Mouse (Mus musculus): ENCODE measurements around the gene Scaf4. TPM values are rescaled to one million over a fixed set of nuclear protein-coding genes. Genes with fewer than 3 reads are reported as not detected.
A peak's percentile ranks its signal among the peaks of the same experiment; 100 is the strongest.

Scaf4 gene
- polyA plus RNA-seq, 1 experiment, result 16.2 TPM

DNA sequence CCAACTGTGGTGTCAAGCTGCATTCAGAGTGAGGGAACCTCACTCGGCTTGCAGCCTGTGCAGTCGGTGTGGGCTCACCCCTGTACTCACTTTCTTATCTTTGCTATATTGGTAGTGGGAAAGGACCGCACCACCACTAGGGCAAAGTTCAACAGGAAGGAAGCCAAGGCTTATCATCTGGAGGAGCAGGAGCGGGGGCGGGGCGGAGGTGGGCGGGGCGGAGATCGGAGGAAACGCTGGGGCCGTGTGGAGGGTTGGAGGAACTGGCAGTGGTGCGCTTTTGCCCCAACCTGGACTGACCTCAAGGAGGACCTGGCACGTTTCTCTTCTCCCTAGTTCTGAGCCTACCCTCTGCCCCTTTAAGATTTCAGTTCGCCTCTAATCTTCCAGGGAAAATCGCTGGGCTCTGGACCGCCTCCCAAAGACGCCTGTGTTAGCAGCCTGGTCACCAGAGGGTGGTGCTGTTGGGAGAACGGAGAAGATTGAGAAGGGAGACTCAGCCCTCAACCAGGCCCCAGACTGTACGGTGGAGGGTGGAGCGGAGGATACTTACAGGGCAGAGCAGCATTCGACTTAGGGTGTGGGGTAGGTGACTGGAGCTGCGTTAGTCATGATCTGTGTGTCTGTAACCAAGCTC lies 86.8 kb downstream of the Scaf4 start:
- TF ChIP-seq CTCF (IDR thresholded peaks at IDR 0.05; ENCODE audit: control insufficient read depth, insufficient read depth, insufficient read length) (peak; percentile 32), MYOG (IDR thresholded peaks at IDR 0.05; ENCODE audit: control insufficient read depth, extremely low read depth, insufficient read length) (no peak), USF1 (IDR thresholded peaks at IDR 0.05; ENCODE audit: low read depth) (no peak)
- no peak overlapping the region for H3K4me3 ChIP-seq (ENCODE audit: insufficient read depth, poor library complexity, severe bottlenecking)
- H3K36me3 ChIP-seq (ENCODE audit: control insufficient read depth, insufficient read depth), result no peaks in the 10 kb centered on the region
- no peaks in the 10 kb centered on the region for H3K79me3 ChIP-seq (ENCODE audit: low read depth)
- H3ac ChIP-seq (ENCODE audit: control insufficient read depth, insufficient read length, low read depth), result no peak overlapping the region
- H3K27me3 ChIP-seq (ENCODE audit: control insufficient read depth, insufficient read depth, insufficient read length), result no peaks in the 10 kb centered on the region
- H3K79me2 ChIP-seq (ENCODE audit: control insufficient read depth, insufficient read depth), result no peaks in the 10 kb centered on the region

DNA sequence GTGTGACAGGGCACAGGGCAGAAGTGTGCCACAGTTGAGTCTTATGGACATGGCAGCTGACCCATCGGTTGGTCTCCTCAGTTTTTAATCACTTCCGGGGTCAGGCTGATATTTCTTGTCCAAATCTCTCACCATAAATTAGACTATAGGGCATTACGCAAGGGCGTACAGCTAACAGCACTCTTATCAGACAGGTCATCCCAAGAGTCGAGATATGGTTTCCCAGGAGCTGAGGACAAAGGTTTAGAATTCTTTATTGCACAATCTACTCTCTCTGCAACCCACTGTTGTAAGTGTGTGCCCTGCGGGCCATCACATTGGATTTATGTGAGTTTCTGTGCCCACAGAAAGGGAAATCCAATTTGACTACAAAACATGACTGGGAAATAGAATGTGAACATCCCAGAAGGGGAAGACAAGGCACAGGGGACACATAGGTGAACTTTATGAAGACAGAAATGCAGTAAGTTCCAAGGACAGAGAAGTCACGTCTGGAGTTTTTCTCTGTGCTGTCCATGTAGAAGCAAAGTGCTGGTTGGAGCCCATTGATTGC lies 87.5 kb downstream of the Scaf4 start:
- H3K79me3 ChIP-seq (ENCODE audit: low read depth), result no peaks in the 10 kb centered on the region
- no peak overlapping the region for H3K4me3 ChIP-seq (ENCODE audit: insufficient read depth, poor library complexity, severe bottlenecking)
- no peak overlapping the region for H3ac ChIP-seq (ENCODE audit: control insufficient read depth, insufficient read length, low read depth)
- H3K27me3 ChIP-seq (ENCODE audit: control insufficient read depth, insufficient read depth, insufficient read length), result no peaks in the 10 kb centered on the region
- no peaks in the 10 kb centered on the region for H3K36me3 ChIP-seq (ENCODE audit: control insufficient read depth, insufficient read depth)
- no peak for TF ChIP-seq MAX (IDR thresholded peaks at IDR 0.05)
- no peak for TF ChIP-seq MYOD1 (IDR thresholded peaks at IDR 0.05; ENCODE audit: control insufficient read depth, insufficient read length, low read depth)
- TF ChIP-seq USF1 (IDR thresholded peaks at IDR 0.05; ENCODE audit: low read depth), result no peak
- no peak for TF ChIP-seq MYOG (IDR thresholded peaks at IDR 0.05; ENCODE audit: control insufficient read depth, extremely low read depth, insufficient read length)
- TF ChIP-seq FOSL1 (IDR thresholded peaks at IDR 0.05; ENCODE audit: insufficient read depth, low read length, poor library complexity, severe bottlenecking), result no peak
- TF ChIP-seq CEBPB (IDR thresholded peaks at IDR 0.05; ENCODE audit: low read depth), result peak; percentile 16
- no peak for TF ChIP-seq CTCF (IDR thresholded peaks at IDR 0.05; ENCODE audit: control insufficient read depth, insufficient read depth, insufficient read length)
- no peaks in the 10 kb centered on the region for H3K79me2 ChIP-seq (ENCODE audit: control insufficient read depth, insufficient read depth)

DNA sequence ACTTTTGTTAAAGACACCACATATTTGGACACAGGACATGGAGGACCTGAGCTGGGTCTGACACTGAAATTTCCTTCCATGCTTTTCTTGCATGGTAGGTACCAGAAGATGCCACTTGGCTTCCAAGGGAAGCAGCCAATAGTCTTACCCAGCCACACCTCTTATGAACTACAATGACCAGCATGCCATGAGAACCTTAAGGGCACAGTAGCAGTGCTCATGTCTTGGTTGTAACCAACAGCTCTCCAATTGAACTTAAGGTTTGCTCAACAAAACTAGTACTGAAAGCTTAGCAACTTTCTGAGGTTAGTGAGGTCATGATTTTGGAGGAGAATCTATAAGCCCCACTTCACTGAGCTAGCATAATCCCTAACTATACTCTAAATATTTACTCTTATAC lies 90.6 kb downstream of the Scaf4 start:
- H3K4me3 ChIP-seq (ENCODE audit: insufficient read depth, poor library complexity, severe bottlenecking), result no peak overlapping the region
- no peak overlapping the region for H3ac ChIP-seq (ENCODE audit: control insufficient read depth, insufficient read length, low read depth)
- no peaks in the 10 kb centered on the region for H3K36me3 ChIP-seq (ENCODE audit: control insufficient read depth, insufficient read depth)
- no peaks in the 10 kb centered on the region for H3K79me2 ChIP-seq (ENCODE audit: control insufficient read depth, insufficient read depth)
- no peak for TF ChIP-seq MYOG (IDR thresholded peaks at IDR 0.05; ENCODE audit: control insufficient read depth, extremely low read depth, insufficient read length)
- TF ChIP-seq CTCF (IDR thresholded peaks at IDR 0.05; ENCODE audit: control insufficient read depth, insufficient read depth, insufficient read length), result no peak
- TF ChIP-seq USF1 (IDR thresholded peaks at IDR 0.05; ENCODE audit: low read depth), result no peak
- no peak for TF ChIP-seq MAX (IDR thresholded peaks at IDR 0.05)
- no peak for TF ChIP-seq MYOD1 (IDR thresholded peaks at IDR 0.05; ENCODE audit: control insufficient read depth, insufficient read length, low read depth)
- no peak for TF ChIP-seq FOSL1 (IDR thresholded peaks at IDR 0.05; ENCODE audit: insufficient read depth, low read length, poor library complexity, severe bottlenecking)
- no peak for TF ChIP-seq CEBPB (IDR thresholded peaks at IDR 0.05; ENCODE audit: low read depth)
- no peaks in the 10 kb centered on the region for H3K79me3 ChIP-seq (ENCODE audit: low read depth)
- no peaks in the 10 kb centered on the region for H3K27me3 ChIP-seq (ENCODE audit: control insufficient read depth, insufficient read depth, insufficient read length)

GRCm38 (mm10) chr16:90191289-90191688 lies 93.0 kb downstream of the Scaf4 start:
- Histone ChIP-seq H3K27me3 (ENCODE audit: control insufficient read depth, insufficient read depth, insufficient read length) (no peaks in the 10 kb centered on the region), H3K79me2 (ENCODE audit: control insufficient read depth, insufficient read depth) (no peaks in the 10 kb centered on the region), H3K36me3 (ENCODE audit: control insufficient read depth, insufficient read depth) (no peaks in the 10 kb centered on the region), H3K79me3 (ENCODE audit: low read depth) (no peaks in the 10 kb centered on the region), H3K4me3 (ENCODE audit: insufficient read depth, poor library complexity, severe bottlenecking) (no peak overlapping the region), H3ac (ENCODE audit: control insufficient read depth, insufficient read length, low read depth) (no peak overlapping the region)
- TF ChIP-seq MYOG (IDR thresholded peaks at IDR 0.05; ENCODE audit: control insufficient read depth, extremely low read depth, insufficient read length) (no peak), CEBPB (IDR thresholded peaks at IDR 0.05; ENCODE audit: low read depth) (no peak)

DNA sequence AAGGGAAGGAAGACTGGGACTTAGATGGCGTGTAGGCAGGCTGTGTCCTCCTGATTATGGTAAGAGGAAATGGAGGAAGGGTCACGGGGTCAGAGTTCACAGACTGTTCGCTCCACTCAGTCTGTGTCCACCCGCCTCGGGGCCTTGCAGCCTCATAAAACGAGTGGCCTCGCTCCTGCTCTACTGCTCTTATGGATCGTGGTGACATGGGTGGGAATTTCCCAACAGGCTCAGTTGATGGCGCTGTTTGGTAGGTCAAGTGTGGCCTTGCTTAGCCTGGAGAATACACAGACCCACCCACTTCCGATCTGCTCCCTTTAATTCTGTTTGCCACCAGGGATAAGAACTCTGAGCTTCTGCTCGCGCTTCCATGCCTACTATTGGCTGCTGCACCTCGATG lies 96.8 kb downstream of the Scaf4 start:
- no peaks in the 10 kb centered on the region for H3K36me3 ChIP-seq (ENCODE audit: control insufficient read depth, insufficient read depth)
- H3ac ChIP-seq (ENCODE audit: control insufficient read depth, insufficient read length, low read depth), result no peak overlapping the region
- H3K27me3 ChIP-seq (ENCODE audit: control insufficient read depth, insufficient read depth, insufficient read length), result no peaks in the 10 kb centered on the region
- H3K79me3 ChIP-seq (ENCODE audit: low read depth), result no peaks in the 10 kb centered on the region
- no peak overlapping the region for H3K4me3 ChIP-seq (ENCODE audit: insufficient read depth, poor library complexity, severe bottlenecking)
- H3K79me2 ChIP-seq (ENCODE audit: control insufficient read depth, insufficient read depth), result no peaks in the 10 kb centered on the region
- TF ChIP-seq USF1 (IDR thresholded peaks at IDR 0.05; ENCODE audit: low read depth) (no peak), FOSL1 (IDR thresholded peaks at IDR 0.05; ENCODE audit: insufficient read depth, low read length, poor library complexity, severe bottlenecking) (no peak), MYOD1 (IDR thresholded peaks at IDR 0.05; ENCODE audit: control insufficient read depth, insufficient read length, low read depth) (no peak), MYOG (IDR thresholded peaks at IDR 0.05; ENCODE audit: control insufficient read depth, extremely low read depth, insufficient read length) (no peak), MAX (IDR thresholded peaks at IDR 0.05) (no peak), CEBPB (IDR thresholded peaks at IDR 0.05; ENCODE audit: low read depth) (no peak), CTCF (IDR thresholded peaks at IDR 0.05; ENCODE audit: control insufficient read depth, insufficient read depth, insufficient read length) (no peak)

- H3K4me3 ChIP-seq (ENCODE audit: insufficient read depth, poor library complexity, severe bottlenecking), result no peak overlapping the region
- no peaks in the 10 kb centered on the region for H3K79me3 ChIP-seq (ENCODE audit: low read depth)
- H3K79me2 ChIP-seq (ENCODE audit: control insufficient read depth, insufficient read depth), result no peaks in the 10 kb centered on the region
- H3ac ChIP-seq (ENCODE audit: control insufficient read depth, insufficient read length, low read depth), result no peak overlapping the region
- no peak for TF ChIP-seq MYOD1 (IDR thresholded peaks at IDR 0.05; ENCODE audit: control insufficient read depth, insufficient read length, low read depth)
- TF ChIP-seq FOSL1 (IDR thresholded peaks at IDR 0.05; ENCODE audit: insufficient read depth, low read length, poor library complexity, severe bottlenecking), result no peak
- TF ChIP-seq CTCF (IDR thresholded peaks at IDR 0.05; ENCODE audit: control insufficient read depth, insufficient read depth, insufficient read length), result peak; percentile 72
- TF ChIP-seq CEBPB (IDR thresholded peaks at IDR 0.05; ENCODE audit: low read depth), result no peak
- no peak for TF ChIP-seq MYOG (IDR thresholded peaks at IDR 0.05; ENCODE audit: control insufficient read depth, extremely low read depth, insufficient read length)
- TF ChIP-seq USF1 (IDR thresholded peaks at IDR 0.05; ENCODE audit: low read depth), result no peak
- H3K27me3 ChIP-seq (ENCODE audit: control insufficient read depth, insufficient read depth, insufficient read length), result no peaks in the 10 kb centered on the region
- H3K36me3 ChIP-seq (ENCODE audit: control insufficient read depth, insufficient read depth), result no peaks in the 10 kb centered on the region
Observed at GRCm38 (mm10) chr16:90185928-90186588, 98.2 kb downstream of the Scaf4 start.
